Mouse (Mus musculus) heart, adult 2 months (tissue): ENCODE measurements around the gene Ern1. TPM values are rescaled to one million over a fixed set of nuclear protein-coding genes. Genes with fewer than 3 reads are reported as not detected.
A peak's percentile ranks its signal among the peaks of the same experiment; 100 is the strongest.

ENCODE experiments used
- DNase-seq, 2 experiments: peaks; one replicate each; pipeline ENCODE4 v3.0.0; 2021
- H3K27ac ChIP-seq: fragments of 200-600 bp; 2 replicates; pipeline ENCODE4 v1.8.1; 2022
- H3K27me3 ChIP-seq: fragments of 200-500 bp; 2 replicates; pipeline ENCODE4 v1.6.1; 2012; ENCODE audit warnings: mild to moderate bottlenecking, low read length, inconsistent platforms, mixed read lengths; ENCODE audit not compliant: control insufficient read depth, insufficient read depth
- H3K36me3 ChIP-seq: fragments of 200-500 bp; 2 replicates; pipeline ENCODE4 v1.6.1; 2012; ENCODE audit warnings: low read length, inconsistent platforms; ENCODE audit not compliant: control insufficient read depth, insufficient read depth
- H3K4me1 ChIP-seq: fragments of 200-500 bp; 2 replicates; pipeline ENCODE4 v1.6.1; 2011; ENCODE audit warnings: low read length; ENCODE audit not compliant: control insufficient read depth, insufficient read depth
- H3K4me3 ChIP-seq: fragments of 200-600 bp; 2 replicates; pipeline ENCODE4 v1.8.1; 2022
- H3K79me2 ChIP-seq: fragments of 200-500 bp; replicated peaks from 2 replicates; pipeline ENCODE4 v1.6.1; 2012; ENCODE audit warnings: mild to moderate bottlenecking, inconsistent platforms, low read length, moderate library complexity, mixed read lengths; ENCODE audit not compliant: control insufficient read depth, insufficient read depth
- H3K9ac ChIP-seq: fragments of 200-500 bp; 2 replicates; pipeline ENCODE4 v1.6.1; 2012; ENCODE audit warnings: low read depth, mild to moderate bottlenecking, control low read depth, inconsistent platforms, low read length, mixed read lengths
- CTCF ChIP-seq: fragments of 200-600 bp; IDR thresholded peaks from 2 replicates; pipeline ENCODE4 v1.8.1; 2022; ENCODE audit warnings: antibody characterized with exemption, mild to moderate bottlenecking, moderate library complexity
- EP300 ChIP-seq: fragments of 200-500 bp; IDR thresholded peaks from 2 replicates; pipeline ENCODE4 v1.6.1; 2011; ENCODE audit warnings: low read depth, low read length, control low read depth; ENCODE audit not compliant: insufficient read depth
- POLR2A ChIP-seq: fragments of 200-500 bp; IDR thresholded peaks from 2 replicates; pipeline ENCODE4 v1.6.1; 2011; ENCODE audit warnings: mild to moderate bottlenecking, low read depth, low read length, control low read depth; ENCODE audit not compliant: insufficient read depth
- WGBS: fragments of 180-500 bp; shearing (Covaris S2); methylation state at CpG from one replicate; pipeline ENCODE4 v1.1.7; 2018; 5-methylcytosine and 5-hydroxymethylcytosine counted together
- intact Hi-C: fragments of 180-260 bp; cut with DNase I; formaldehyde crosslinking; loops from one replicate; pipeline ENCODE4 v1.15.1; 2025
- polyA plus RNA-seq: library from polyadenylated mRNA; depleted of rRNA; stranded (reverse); fragments of >200 nt; gene quantifications from 2 replicates; pipeline ENCODE4 v1.2.3, GENCODE M21; 2012
- total RNA-seq, 2 experiments: library from RNA; stranded (reverse); gene quantifications; 2 replicates each; pipeline ENCODE4 v1.2.3; 2021

Gene Ern1
- total and polyA plus RNA-seq, 3 experiments = 6.4 to 13.9 (median 10.2) TPM

GRCm38 (mm10) chr11:106393331-106393616, 94.4 kb downstream of the Ern1 start:
- H3K4me3 ChIP-seq = no peak overlapping the region
- intact Hi-C loops = loop anchor here (2.0 kb wide), 2 partner anchors 26 to 90 kb away; no protein-coding TSS in a partner anchor
- TF ChIP-seq POLR2A = no peak
- TF ChIP-seq EP300 = no peak
- no peak for TF ChIP-seq CTCF
- DNase-seq = no peak
- WGBS = 45% methylated on average over 4 of the region's 4 CpGs
- no peak overlapping the region for H3K9ac ChIP-seq
- H3K36me3 ChIP-seq = peaks cover 6% of the 10 kb centered on the region
- H3K27me3 ChIP-seq = no peaks in the 10 kb centered on the region
- H3K79me2 ChIP-seq = no peaks in the 10 kb centered on the region
- H3K27ac ChIP-seq = no peak overlapping the region
- H3K4me1 ChIP-seq = peaks cover 9% of the 10 kb centered on the region

- Histone ChIP-seq H3K27me3 (no peaks in the 10 kb centered on the region), H3K36me3 (peaks cover 6% of the 10 kb centered on the region), H3K9ac (no peak overlapping the region), H3K79me2 (no peaks in the 10 kb centered on the region), H3K4me1 (peaks cover 13% of the 10 kb centered on the region), H3K27ac (no peak overlapping the region), H3K4me3 (no peak overlapping the region)
- 64% methylated on average over 7 of the region's 7 CpGs for WGBS
- intact Hi-C loops = loop anchor here (2.0 kb wide), 2 partner anchors 26 to 90 kb away; no protein-coding TSS in a partner anchor
- TF ChIP-seq EP300 = no peak
- no peak for TF ChIP-seq CTCF
- TF ChIP-seq POLR2A = no peak
- no peak for DNase-seq
Measured at GRCm38 (mm10) chr11:106392597-106393330, 94.9 kb downstream of the Ern1 start.

GRCm38 (mm10) chr11:106391546-106392188, 96.0 kb downstream of the Ern1 start:
- WGBS = 25% methylated on average over 6 of the region's 6 CpGs
- peaks cover 18% of the 10 kb centered on the region for H3K4me1 ChIP-seq
- intact Hi-C loops = loop anchor here (1.0 to 2.0 kb wide), 3 partner anchors 9 to 89 kb away; no protein-coding TSS in a partner anchor
- no peaks in the 10 kb centered on the region for H3K79me2 ChIP-seq
- no peak overlapping the region for H3K9ac ChIP-seq
- H3K36me3 ChIP-seq = peaks cover 6% of the 10 kb centered on the region
- H3K27ac ChIP-seq = peak overlapping the region; percentile 66; the same call in 1 of the 2 replicates
- DNase-seq = peak; percentile 70 to 72
- TF ChIP-seq EP300 (peak; percentile 95), CTCF (no peak; the same call in 1 of the 2 replicates), POLR2A (no peak)
- H3K27me3 ChIP-seq = no peaks in the 10 kb centered on the region
- no peak overlapping the region for H3K4me3 ChIP-seq

- H3K27me3 ChIP-seq = no peaks in the 10 kb centered on the region
- no peaks in the 10 kb centered on the region for H3K79me2 ChIP-seq
- WGBS = 33% methylated on average over 3 of the region's 3 CpGs
- no peak for TF ChIP-seq CTCF
- TF ChIP-seq EP300 = 0 out of 2 replicates have a peak, but pooled peaks have one; percentile 46
- intact Hi-C loops = loop anchor here (1.0 kb wide), 1 partner anchor 8 kb away; no protein-coding TSS in a partner anchor
- DNase-seq = peak in 1 of 2 experiments; percentile 43
- no peak overlapping the region for H3K4me3 ChIP-seq
- H3K27ac ChIP-seq = peak overlapping the region; percentile 66
- H3K4me1 ChIP-seq = peaks cover 18% of the 10 kb centered on the region
- H3K9ac ChIP-seq = no peak overlapping the region
- H3K36me3 ChIP-seq = peaks cover 6% of the 10 kb centered on the region
Measured at GRCm38 (mm10) chr11:106390757-106391156, 96.9 kb downstream of the Ern1 start.

- Histone ChIP-seq H3K9ac (no peak overlapping the region), H3K36me3 (peaks cover 6% of the 10 kb centered on the region), H3K27ac (peak overlapping the region; percentile 51; the same call in 1 of the 2 replicates), H3K27me3 (no peaks in the 10 kb centered on the region), H3K4me1 (peaks cover 18% of the 10 kb centered on the region), H3K79me2 (no peaks in the 10 kb centered on the region), H3K4me3 (no peak overlapping the region)
- DNase-seq = peak in 1 of 2 experiments; percentile 36
- WGBS = 31% methylated on average over 3 of the region's 3 CpGs
- intact Hi-C loops = loop anchor here (10.0 kb wide), 1 partner anchor 445 kb away; no protein-coding TSS in a partner anchor
- TF ChIP-seq CTCF = no peak
- no peak for TF ChIP-seq POLR2A
- no peak for TF ChIP-seq EP300
Measured at GRCm38 (mm10) chr11:106389611-106390010, 98.0 kb downstream of the Ern1 start.
